ENCODE assay signal across 18 mouse cellular contexts in the genomic region with DNA sequence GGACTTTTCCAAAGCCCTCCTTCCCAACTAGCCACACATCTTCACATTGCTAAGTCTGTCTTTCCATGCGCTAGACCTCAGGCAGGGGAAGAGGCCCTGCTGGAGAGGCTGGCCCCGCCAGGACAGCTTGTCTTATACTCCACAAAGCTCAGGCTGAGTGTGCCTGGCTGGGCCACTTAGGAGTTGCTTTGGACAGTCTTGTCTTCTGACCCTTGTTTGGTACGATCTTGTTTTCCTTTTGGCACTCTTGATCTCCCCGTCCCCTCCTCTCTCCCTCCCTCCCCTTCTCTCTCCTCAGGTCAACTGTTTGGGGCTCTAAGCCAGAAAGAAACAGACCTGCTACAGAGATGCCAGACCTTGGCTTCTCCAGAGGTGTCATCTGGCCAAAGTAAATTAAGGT.
"Had no signal": no experiment of that assay in that cellular context is flagged by ENCODE, and none has a peak within 500 bp of the region (broad histone marks: within the 10 kb centered on the region; RNA-seq: fewer than 3 reads in every experiment).

No protein-coding gene starts in this region.

- H3K4me3 ChIP-seq: liver, embryonic 13.5 days; liver, embryonic 15.5 days; lung, embryonic 15.5 days; megakaryocyte, embryonic 14.5 days; neural tube, embryonic 12.5 days; stomach, embryonic 15.5 days had no signal

- H3K4me2 ChIP-seq: liver, embryonic 13.5 days; liver, embryonic 15.5 days; lung, embryonic 15.5 days; neural tube, embryonic 12.5 days; stomach, embryonic 15.5 days had no signal

- H3K4me1 ChIP-seq: neural tube, embryonic 12.5 days; stomach, embryonic 15.5 days had no signal

- H3K9ac ChIP-seq: liver, embryonic 13.5 days; liver, embryonic 15.5 days; liver, postnatal 0 days; lung, embryonic 15.5 days; neural tube, embryonic 12.5 days; stomach, embryonic 15.5 days had no signal

- H3K27me3 ChIP-seq: liver, embryonic 13.5 days; liver, embryonic 15.5 days; lung, embryonic 15.5 days; neural tube, embryonic 12.5 days; stomach, embryonic 15.5 days had no signal

- ATAC-seq: liver, postnatal 0 days; lung, postnatal 0 days; midbrain, embryonic 16.5 days had no signal

- H3K36me3 ChIP-seq: liver, embryonic 13.5 days; liver, embryonic 15.5 days; lung, embryonic 15.5 days; neural tube, embryonic 12.5 days; stomach, embryonic 15.5 days had no signal

- H3K9me3 ChIP-seq: liver, embryonic 13.5 days; liver, embryonic 15.5 days; lung, embryonic 15.5 days; megakaryocyte, embryonic 14.5 days; neural tube, embryonic 12.5 days; stomach, embryonic 15.5 days had no signal

- DNase-seq: liver, embryonic 13.5 days; liver, postnatal 0 days; lung, adult 2 months; lung, postnatal 14 days; lung, postnatal 36 days; midbrain, embryonic 14.5 days; right cerebral cortex, postnatal 14 days; thymus, adult 18-20 months; thymus, postnatal 14 days; thymus, postnatal 36 days had no signal

- H3K27ac ChIP-seq: liver, embryonic 13.5 days; liver, embryonic 15.5 days; lung, embryonic 15.5 days; macrophage; neural tube, embryonic 12.5 days; stomach, embryonic 15.5 days had no signal
